Mouse (Mus musculus) cerebellum, adult 11 months (tissue): Measurements from ENCODE around the gene Cisd3.
"Not testable (repeated sequence)": the region's sequence is repeated elsewhere in the genome, so short reads cannot be mapped to it uniquely, and the experiment has no call there.

Experiments
- DNase-seq: peaks from one replicate; pipeline ENCODE4 v3.0.0; 2022

Gene Cisd3

DNA sequence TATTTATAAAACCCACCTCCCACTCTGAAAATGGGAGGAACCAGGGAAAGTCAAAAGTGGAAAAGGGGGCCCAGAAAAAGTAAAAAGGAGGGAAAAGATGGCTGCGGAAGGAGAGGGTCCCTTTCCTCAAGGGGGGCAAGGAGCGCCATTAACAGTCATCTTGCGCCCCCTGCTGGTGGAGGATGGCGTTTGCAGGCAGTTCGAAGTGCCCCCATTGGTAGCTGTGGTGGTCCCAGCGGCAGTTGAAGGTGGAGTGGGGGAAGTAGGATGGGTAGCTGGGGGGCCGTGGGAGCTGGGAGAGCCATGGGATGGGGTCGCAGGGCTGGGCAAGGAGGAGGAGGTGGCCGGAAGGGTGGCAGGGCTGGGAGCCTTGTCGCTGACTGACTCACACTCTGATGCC is 4.2 kb downstream of the Cisd3 start:
- no peak for DNase-seq

GRCm38 (mm10) chr11:97694435-97694834 is 8.8 kb downstream of the Cisd3 start:
- no peak for DNase-seq

- DNase-seq: no peak
These were observed 9.5 kb downstream of the Cisd3 start for GRCm38 (mm10) chr11:97694921-97695711.

- DNase-seq: no peak
These were observed 10.2 kb downstream of the Cisd3 start for GRCm38 (mm10) chr11:97695712-97696401.

DNA sequence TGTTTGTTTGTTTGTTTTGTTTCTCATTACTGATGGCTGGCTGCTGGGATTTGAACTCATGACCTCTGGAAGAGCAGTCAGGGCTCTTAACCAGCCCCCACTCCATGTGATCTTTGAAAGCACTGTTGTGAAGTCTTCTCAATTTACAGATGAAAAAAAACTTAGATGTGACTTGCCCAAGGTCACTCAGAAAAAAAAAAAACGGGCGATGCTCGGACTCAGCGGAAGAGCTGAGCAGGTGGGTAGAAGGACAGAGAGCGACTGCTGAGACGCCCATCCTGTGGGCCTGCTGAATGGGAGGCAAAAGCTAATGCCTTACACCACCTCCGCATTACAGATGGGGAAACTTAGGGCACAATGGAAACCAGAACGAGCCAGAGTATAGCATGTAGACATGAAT is 11.0 kb downstream of the Cisd3 start:
- DNase-seq: no peak

GRCm38 (mm10) chr11:97697199-97697890 is 11.7 kb downstream of the Cisd3 start:
- no peak for DNase-seq

DNA sequence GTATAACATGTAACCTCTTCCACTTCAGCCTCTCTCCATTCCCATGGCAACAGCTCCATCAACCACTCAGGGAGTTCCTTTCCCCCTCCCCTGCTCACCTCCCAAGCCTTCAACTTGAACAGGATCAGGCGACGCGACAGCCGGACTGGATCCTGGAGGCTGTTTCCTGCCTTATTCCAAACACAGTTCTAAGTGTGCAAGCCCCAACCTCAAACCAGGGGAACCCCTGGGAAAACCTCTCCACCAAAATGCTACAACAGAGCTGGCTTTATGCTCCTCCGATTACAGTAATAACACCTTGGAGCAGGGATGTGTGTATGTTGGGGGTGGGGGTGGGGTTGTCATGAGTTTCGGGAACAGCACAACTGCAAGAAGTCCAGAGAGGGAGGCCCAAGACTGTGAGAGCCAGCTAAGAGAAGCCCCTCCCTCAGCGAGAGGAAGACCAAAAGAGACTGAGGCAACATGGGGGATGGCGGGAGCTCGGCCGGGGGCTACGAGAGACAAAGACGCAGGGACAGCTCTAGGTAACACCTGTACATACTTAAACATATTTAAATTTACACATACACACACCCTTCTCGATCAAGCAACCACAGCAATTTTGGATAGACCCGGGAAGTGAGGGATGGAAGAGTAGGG is 12.4 kb downstream of the Cisd3 start:
- no peak for DNase-seq

GRCm38 (mm10) chr11:97698741-97699611 is 13.3 kb downstream of the Cisd3 start:
- DNase-seq: peak; percentile 71

- peak; percentile 82 for DNase-seq
These were observed 14.0 kb downstream of the Cisd3 start for GRCm38 (mm10) chr11:97699626-97700002.

- peak; percentile 84 for DNase-seq
These were observed 14.5 kb downstream of the Cisd3 start, which contains the start of gene Pcgf2 for GRCm38 (mm10) chr11:97700003-97700745. TSS of gene Pcgf2 (minus strand) at chr11:97700497.

DNA sequence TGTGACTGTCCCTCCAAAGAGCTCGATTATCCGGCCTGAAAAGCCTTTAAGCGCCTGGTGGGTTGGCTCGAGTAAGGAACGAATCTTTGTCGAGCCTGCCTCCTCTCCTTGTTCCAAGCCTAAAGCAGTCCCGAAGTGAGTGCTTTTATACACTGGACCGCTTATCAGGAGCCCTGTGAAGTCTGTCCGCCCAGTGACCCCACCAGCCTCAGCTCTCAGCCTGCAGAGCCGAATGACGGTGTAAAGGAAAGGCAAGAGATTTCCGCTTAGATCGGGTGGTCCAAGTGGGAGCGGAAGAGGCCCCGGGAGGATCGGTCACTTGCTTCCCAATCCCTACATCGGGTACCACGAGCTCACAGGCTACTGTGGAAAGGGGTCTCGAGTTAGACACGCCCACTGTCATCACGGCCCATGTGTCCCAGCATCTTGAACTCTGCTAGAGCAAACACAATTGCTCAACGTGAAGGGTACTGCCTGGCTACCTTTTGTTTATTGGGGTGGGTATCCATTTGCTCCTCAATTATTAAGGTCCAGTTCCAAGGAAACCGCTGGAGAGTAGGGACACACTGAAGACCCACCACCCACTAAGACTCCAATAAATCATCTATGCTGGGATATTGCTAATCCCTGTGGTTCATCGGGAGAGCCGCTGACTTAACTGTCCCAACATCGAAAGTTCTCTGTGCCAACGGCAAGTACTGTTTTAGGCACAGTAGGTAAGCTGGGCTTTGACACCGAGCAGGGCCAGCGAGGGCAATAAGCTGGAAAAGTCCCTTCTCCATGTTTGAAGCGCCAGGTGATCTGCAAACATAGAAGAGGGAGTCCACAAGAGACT is 15.3 kb downstream of the Cisd3 start:
- DNase-seq: no peak

GRCm38 (mm10) chr11:97701581-97702392 is 16.2 kb downstream of the Cisd3 start:
- DNase-seq: no peak

DNA sequence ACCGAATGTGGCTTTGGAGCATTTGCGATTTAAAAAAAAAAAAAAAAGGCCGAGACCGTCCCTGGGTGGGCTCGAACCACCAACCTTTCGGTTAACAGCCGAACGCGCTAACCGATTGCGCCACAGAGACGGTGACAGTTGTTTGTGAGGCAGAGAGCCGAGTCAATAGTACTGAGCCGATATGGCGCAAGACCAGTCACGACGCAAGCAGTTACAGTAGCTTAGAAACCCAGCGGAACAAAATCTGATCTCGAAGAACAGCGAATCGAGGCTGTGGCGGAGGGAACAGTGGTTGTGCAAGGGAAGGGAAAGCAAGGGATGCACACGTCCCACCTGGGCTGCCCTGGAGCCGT is 16.7 kb downstream of the Cisd3 start:
- peak; percentile 87 for DNase-seq

- DNase-seq: peak; percentile 99
These were observed 17.6 kb downstream of the Cisd3 start, which contains the start of gene Psmb3 for GRCm38 (mm10) chr11:97703039-97703826. TSS of gene Psmb3 (plus strand) at chr11:97703399.

DNA sequence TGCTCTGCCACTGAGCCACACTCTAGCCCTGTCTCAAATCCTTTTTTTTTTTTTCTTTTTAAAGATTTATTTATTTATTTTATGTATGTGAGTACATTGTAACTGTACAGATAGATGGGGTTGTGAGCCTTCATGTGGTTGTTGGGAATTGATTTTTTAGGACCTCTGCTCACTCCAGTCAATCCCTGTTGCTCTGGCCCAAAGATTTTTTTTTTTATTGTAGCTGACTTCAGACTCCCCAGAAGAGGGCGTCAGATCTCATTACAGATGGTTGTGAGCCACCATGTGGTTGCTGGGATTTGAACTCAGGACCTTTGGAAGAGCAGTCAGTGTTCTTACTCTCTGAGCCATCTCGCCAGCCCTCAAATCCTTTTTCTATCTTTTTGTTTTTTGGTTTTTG is 24.4 kb downstream of the Cisd3 start:
- DNase-seq: not testable (repeated sequence)

DNA sequence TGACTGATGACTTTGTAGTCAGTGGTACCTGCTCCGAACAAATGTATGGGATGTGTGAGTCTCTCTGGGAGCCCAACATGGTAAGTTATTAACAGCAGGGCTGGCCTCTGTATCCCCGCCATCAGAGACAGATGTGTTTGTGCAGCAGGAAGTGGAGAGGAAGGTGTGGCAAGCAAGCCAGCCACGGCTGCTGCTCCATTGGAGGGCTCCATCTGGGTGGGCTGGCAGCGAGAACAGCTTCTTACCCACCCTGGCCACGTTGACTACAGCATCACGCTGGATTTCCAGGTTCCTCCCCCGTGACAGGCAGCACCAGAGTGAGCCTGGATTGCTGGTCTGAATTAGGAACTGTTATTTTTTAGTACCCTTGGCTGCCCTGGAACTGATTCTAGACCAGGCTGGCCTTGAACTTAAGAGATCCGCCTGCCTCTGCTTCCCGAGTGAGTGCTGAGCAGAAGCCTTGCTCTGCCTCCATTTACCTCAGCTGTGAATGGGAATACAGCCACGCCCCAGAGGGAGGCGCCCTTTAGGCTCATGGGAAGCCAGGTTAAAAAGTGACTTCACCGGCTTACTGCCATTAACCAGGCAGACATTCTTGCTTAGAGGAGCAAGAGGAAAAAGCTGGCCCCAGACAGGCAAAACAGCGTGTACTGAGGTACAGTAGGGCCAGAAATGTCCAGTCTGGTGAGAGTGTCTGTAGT is 25.7 kb downstream of the Cisd3 start:
- DNase-seq: no peak

DNA sequence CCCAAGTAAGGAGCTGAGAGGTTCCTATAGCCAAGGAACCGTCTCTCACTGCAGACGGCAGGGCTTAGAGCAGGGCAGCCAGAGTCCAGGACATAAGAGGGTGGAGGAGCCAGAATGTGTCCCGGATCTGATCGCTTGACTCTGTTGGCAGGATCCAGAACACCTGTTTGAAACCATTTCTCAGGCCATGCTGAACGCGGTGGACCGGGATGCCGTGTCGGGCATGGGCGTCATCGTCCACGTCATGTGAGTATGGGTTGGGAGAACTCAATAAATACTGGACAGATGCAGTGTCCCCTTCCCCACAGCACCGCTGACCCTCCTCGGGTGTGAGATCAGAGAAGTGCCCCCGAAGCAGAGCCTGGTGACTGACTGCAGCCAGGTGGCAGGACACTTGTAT is 26.7 kb downstream of the Cisd3 start:
- DNase-seq: no peak

DNA sequence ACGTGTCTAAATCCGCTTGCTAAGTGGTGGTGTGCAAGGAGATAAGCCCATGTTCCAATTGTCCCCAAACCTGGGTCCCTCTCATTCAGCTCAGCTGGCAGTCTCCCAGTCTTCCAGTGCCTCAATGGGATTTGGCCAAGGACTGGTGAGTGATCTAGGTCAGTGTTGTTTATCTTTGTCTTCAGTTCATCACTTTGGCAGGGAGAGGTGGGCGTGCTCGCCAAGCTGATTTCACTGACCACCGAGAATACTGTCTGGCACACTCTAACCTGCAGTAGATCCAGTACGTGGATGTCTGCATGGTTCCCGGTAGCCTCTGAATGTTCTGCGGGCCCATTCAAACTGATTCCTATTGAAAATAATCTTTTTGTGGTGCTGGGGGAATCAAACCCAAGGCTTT is 28.3 kb downstream of the Cisd3 start:
- no peak for DNase-seq
